Mouse (Mus musculus) liver, adult 2 months (tissue): ENCODE results near the gene Copg1. TPM values are rescaled to one million over a fixed set of nuclear protein-coding genes. Genes with fewer than 3 reads are reported as not detected.
A peak's percentile ranks its signal among the peaks of the same experiment; 100 is the strongest.

ENCODE experiments used
- DNase-seq: peaks from one replicate; pipeline ENCODE4 v3.0.0-alpha.2; 2011; ENCODE audit warnings: low read depth, low spot score; ENCODE audit errors: extremely low read depth
- H3K27ac ChIP-seq: fragments of 200-500 bp; replicated peaks from 2 replicates; pipeline ENCODE4 v1.5.1; 2012; ENCODE audit warnings: low read depth, mild to moderate bottlenecking, control low read depth, inconsistent platforms, low read length; ENCODE audit not compliant: insufficient read depth
- H3K27me3 ChIP-seq: fragments of 200-500 bp; 2 replicates; pipeline ENCODE4 v1.6.1; 2012; ENCODE audit warnings: mild to moderate bottlenecking, moderate library complexity, low read length, inconsistent platforms; ENCODE audit not compliant: control insufficient read depth, insufficient read depth
- H3K36me3 ChIP-seq: fragments of 200-500 bp; 2 replicates; pipeline ENCODE4 v1.6.1; 2012; ENCODE audit warnings: low read length, inconsistent platforms; ENCODE audit not compliant: control insufficient read depth, insufficient read depth
- H3K4me1 ChIP-seq: fragments of 200-500 bp; 2 replicates; pipeline ENCODE4 v1.6.1; 2011; ENCODE audit warnings: low read length; ENCODE audit not compliant: control insufficient read depth, insufficient read depth
- H3K4me3 ChIP-seq: fragments of 200-500 bp; 2 replicates; pipeline ENCODE4 v1.5.1; 2011; ENCODE audit warnings: low read depth, mild to moderate bottlenecking, control low read depth, low read length, moderate library complexity; ENCODE audit not compliant: insufficient read depth
- H3K79me2 ChIP-seq: fragments of 200-500 bp; 2 replicates; pipeline ENCODE4 v1.6.1; 2012; ENCODE audit warnings: inconsistent platforms, mild to moderate bottlenecking, low read length, moderate library complexity; ENCODE audit not compliant: control insufficient read depth, insufficient read depth
- H3K9ac ChIP-seq: fragments of 200-500 bp; 2 replicates; pipeline ENCODE4 v1.6.1; 2012; ENCODE audit warnings: low read depth, mild to moderate bottlenecking, control low read depth, inconsistent platforms, low read length
- CTCF ChIP-seq: fragments of 200-500 bp; IDR thresholded peaks from 2 replicates; pipeline ENCODE4 v1.5.1; 2011; ENCODE audit warnings: low read depth, low read length, control low read depth
- POLR2A ChIP-seq: fragments of 200-500 bp; IDR thresholded peaks from 2 replicates; pipeline ENCODE4 v1.6.1; 2011; ENCODE audit warnings: low read length, control low read depth; ENCODE audit not compliant: insufficient read depth; ENCODE audit errors: extremely low read depth
- WGBS: fragments of 180-500 bp; shearing (Covaris S2); methylation state at CpG from one replicate; pipeline ENCODE4 v1.1.7; 2018; 5-methylcytosine and 5-hydroxymethylcytosine counted together
- polyA plus RNA-seq: library from polyadenylated mRNA; depleted of rRNA; stranded (reverse); fragments of >200 nt; gene quantifications from 2 replicates; pipeline ENCODE4 v1.2.3, GENCODE M21; 2012; rRNA removed
- total RNA-seq: library from RNA; depleted of rRNA; stranded (reverse); fragments of >200 nt; gene quantifications from 2 replicates; pipeline ENCODE4 v1.2.3, GENCODE M21; 2014; rRNA removed

Gene Copg1
- total RNA-seq (41.1 and 57.2 TPM in 2 replicates), polyA plus RNA-seq (19.5 and 21.5 TPM in 2 replicates)

DNA sequence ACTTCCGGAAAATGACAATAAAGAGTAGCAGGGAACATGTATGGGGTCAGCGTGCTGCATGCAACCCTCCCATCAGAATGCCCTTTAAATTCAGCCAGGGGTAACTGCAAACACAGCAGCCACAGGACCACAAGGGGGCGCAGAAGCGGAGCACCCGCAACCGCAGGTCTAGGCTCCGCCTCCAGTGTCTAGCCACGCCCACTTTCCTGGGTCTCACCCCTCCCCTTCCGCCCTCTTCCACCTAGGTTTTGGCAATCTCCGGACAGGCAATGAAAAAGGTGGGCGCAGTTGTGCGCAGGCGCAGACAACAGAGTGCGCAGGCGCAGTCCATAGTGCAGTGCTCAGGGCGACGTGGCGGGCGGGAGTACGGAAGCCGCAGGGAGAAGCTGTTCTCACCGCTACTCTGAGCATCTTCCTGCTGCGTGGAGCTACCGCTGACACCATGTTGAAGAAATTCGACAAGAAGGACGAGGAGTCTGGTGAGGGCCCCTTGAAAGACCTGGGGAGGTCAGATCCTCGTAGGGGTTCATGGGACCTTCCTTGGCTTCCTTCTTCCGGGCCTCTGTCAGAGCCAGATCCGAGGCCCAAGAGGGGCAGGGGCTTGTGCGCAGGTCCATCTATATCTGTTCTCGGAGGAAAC, at the start of gene Copg1:
Gene Copg1 (plus strand): TSS at position 221 of the 640 bp plus-strand sequence.
- H3K27me3 ChIP-seq: no peaks in the 10 kb centered on the region
- H3K79me2 ChIP-seq: peaks cover 9% of the 10 kb centered on the region; the same call in 1 of the 2 replicates
- H3K4me1 ChIP-seq: peaks cover 11% of the 10 kb centered on the region
- TF ChIP-seq CTCF (peak; percentile 95), POLR2A (peak; percentile 66)
- peak within 1 kb of the TSS; percentile 77 for H3K27ac ChIP-seq
- peak; percentile 90 for DNase-seq
- peaks cover 18% of the 10 kb centered on the region for H3K36me3 ChIP-seq
- H3K9ac ChIP-seq: peak within 1 kb of the TSS; percentile 84
- H3K4me3 ChIP-seq: peak within 1 kb of the TSS; percentile 83
- under 1% methylated on average over 31 of the region's 31 CpGs for WGBS

GRCm38 (mm10) chr6:87838551-87839197, 48.9 kb upstream of the Copg1 start, which contains the start of gene Isy1:
Gene Isy1 (minus strand): TSS chr6:87838798.
- TF ChIP-seq CTCF (peak; percentile 7; the same call in 1 of the 2 replicates), POLR2A (peak; percentile 39; the same call in 1 of the 2 replicates)
- H3K9ac ChIP-seq: peak within 1 kb of the TSS; percentile 82
- H3K27me3 ChIP-seq: no peaks in the 10 kb centered on the region
- H3K4me1 ChIP-seq: peaks cover 7% of the 10 kb centered on the region; the same call in 1 of the 2 replicates
- peak within 1 kb of the TSS; percentile 73 for H3K4me3 ChIP-seq
- H3K79me2 ChIP-seq: no peaks in the 10 kb centered on the region
- H3K36me3 ChIP-seq: peaks cover 24% of the 10 kb centered on the region
- WGBS: under 1% methylated on average over 46 of the region's 46 CpGs
- H3K27ac ChIP-seq: peak within 1 kb of the TSS; percentile 89
- DNase-seq: peak; percentile 96

DNA sequence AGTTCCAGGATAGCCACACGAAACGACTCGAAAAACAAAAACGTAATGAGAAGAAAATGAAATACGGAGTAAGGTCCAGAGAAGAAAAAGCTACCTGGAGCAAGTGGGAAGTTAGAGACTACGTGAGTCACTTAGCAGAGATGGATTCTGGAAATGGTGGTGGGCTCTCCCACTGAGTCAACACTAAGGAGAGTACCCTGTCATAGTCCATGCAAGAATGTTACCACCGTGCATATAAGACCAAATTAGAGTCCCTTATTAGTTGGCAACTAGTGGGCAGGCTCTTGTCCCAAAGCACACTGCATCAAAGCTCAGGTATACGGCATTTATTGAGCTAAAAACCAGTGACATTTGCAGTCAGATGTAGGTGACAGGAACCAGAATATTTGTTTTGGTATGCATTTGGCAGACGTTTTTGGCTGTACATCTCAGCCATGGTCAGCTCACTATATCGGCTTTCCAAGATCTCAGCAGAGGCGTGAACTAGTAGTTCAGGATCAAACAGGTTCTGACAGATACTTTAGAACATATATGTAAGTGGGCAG, 47.7 kb upstream of the Copg1 start:
- no peak overlapping the region for H3K4me3 ChIP-seq
- H3K79me2 ChIP-seq: no peaks in the 10 kb centered on the region
- 42% methylated on average over 11 of the region's 11 CpGs for WGBS
- H3K4me1 ChIP-seq: peaks cover 7% of the 10 kb centered on the region; the same call in 1 of the 2 replicates
- H3K9ac ChIP-seq: peak overlapping the region; percentile 29
- peak overlapping the region; percentile 89 for H3K27ac ChIP-seq
- H3K36me3 ChIP-seq: peaks cover 33% of the 10 kb centered on the region
- no peaks in the 10 kb centered on the region for H3K27me3 ChIP-seq
- no peak for TF ChIP-seq CTCF
- no peak for TF ChIP-seq POLR2A
- DNase-seq: peak; percentile 48

DNA sequence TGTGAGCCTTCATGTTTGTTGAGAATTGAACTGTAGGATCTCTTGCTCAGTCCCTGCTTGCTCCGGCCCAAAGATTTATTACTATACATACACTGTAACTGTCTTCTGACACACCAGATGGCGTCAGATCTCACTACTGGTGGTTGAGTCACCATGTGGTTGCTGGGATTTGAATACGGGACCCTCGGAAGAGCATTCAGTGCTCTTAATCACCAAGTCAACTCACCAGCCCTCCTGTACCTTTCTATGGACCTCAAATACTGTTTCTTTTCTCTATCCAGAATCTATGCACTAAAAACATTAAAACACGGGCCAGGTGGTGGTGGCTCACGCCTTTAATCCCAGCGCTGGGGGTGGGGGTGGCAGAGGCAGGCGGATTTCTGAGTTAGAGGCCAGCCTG, 46.0 kb upstream of the Copg1 start:
- Histone ChIP-seq H3K79me2 (peaks cover 6% of the 10 kb centered on the region; the same call in 1 of the 2 replicates), H3K4me1 (peaks cover 7% of the 10 kb centered on the region; the same call in 1 of the 2 replicates), H3K9ac (no peak overlapping the region), H3K4me3 (no peak overlapping the region), H3K36me3 (peaks cover 45% of the 10 kb centered on the region), H3K27me3 (no peaks in the 10 kb centered on the region), H3K27ac (no peak overlapping the region)
- no peak for DNase-seq
- no peak for TF ChIP-seq POLR2A
- TF ChIP-seq CTCF: no peak
- 89% methylated on average over 8 of the region's 8 CpGs for WGBS

- DNase-seq: peak; percentile 45
- H3K79me2 ChIP-seq: peaks cover 7% of the 10 kb centered on the region; the same call in 1 of the 2 replicates
- H3K27me3 ChIP-seq: no peaks in the 10 kb centered on the region
- H3K9ac ChIP-seq: no peak overlapping the region
- peaks cover 45% of the 10 kb centered on the region for H3K36me3 ChIP-seq
- no peak overlapping the region for H3K27ac ChIP-seq
- peaks cover 10% of the 10 kb centered on the region; the same call in 1 of the 2 replicates for H3K4me1 ChIP-seq
- no peak for TF ChIP-seq POLR2A
- WGBS: 10% methylated on average over 1 of the region's 1 CpGs
- H3K4me3 ChIP-seq: no peak overlapping the region
Measured at GRCm38 (mm10) chr6:87842254-87842653, 45.4 kb upstream of the Copg1 start.
